Mouse (Mus musculus) forebrain, postnatal 0 days (tissue): Measurements from ENCODE around the gene Glrx. TPM values are rescaled to one million over a fixed set of nuclear protein-coding genes. Genes with fewer than 3 reads are reported as not detected.

ENCODE experiments used
- ATAC-seq: fragments of 200-750 bp; cut with Nextera tagmentation; 2 replicates; pipeline ENCODE4 v1.8.0; 2017; ENCODE audit warnings: mild to moderate bottlenecking, moderate library complexity
- DNase-seq: peaks from one replicate; pipeline ENCODE4 v3.0.0-alpha.2; 2015
- H3K27ac ChIP-seq: fragments of 300-500 bp; sonication (generic); 2 replicates; pipeline ENCODE4 v1.5.1; 2014; ENCODE audit warnings: low read depth, mild to moderate bottlenecking, antibody characterized with exemption, low read length, moderate library complexity, mixed read lengths
- H3K27me3 ChIP-seq: fragments of 300-500 bp; sonication (generic); 2 replicates; pipeline ENCODE4 v1.6.1; 2014; ENCODE audit warnings: mild to moderate bottlenecking, low read length, mixed read lengths; ENCODE audit not compliant: insufficient read depth
- H3K36me3 ChIP-seq: fragments of 300-500 bp; sonication (generic); 2 replicates; pipeline ENCODE4 v1.6.1; 2014; ENCODE audit warnings: mild to moderate bottlenecking, moderate library complexity; ENCODE audit not compliant: insufficient read depth
- H3K4me1 ChIP-seq: fragments of 300-500 bp; sonication (generic); 2 replicates; pipeline ENCODE4 v1.6.1; 2014; ENCODE audit warnings: antibody characterized with exemption; ENCODE audit not compliant: insufficient read depth
- H3K4me2 ChIP-seq: fragments of 300-500 bp; sonication (generic); 2 replicates; pipeline ENCODE4 v1.6.1; 2014; ENCODE audit warnings: low read depth, mild to moderate bottlenecking, moderate library complexity
- H3K4me3 ChIP-seq: fragments of 300-500 bp; sonication (generic); 2 replicates; pipeline ENCODE4 v1.5.1; 2014; ENCODE audit warnings: low read depth, low read length, mixed read lengths
- H3K9ac ChIP-seq: fragments of 300-500 bp; sonication (generic); 2 replicates; pipeline ENCODE4 v1.6.1; 2014; ENCODE audit warnings: mild to moderate bottlenecking
- H3K9me3 ChIP-seq: fragments of 300-500 bp; sonication (generic); 2 replicates; pipeline ENCODE4 v1.6.1; 2016; ENCODE audit warnings: low read length
- CTCF ChIP-seq: sonication (generic); IDR thresholded peaks from 2 replicates; pipeline ENCODE4 v1.5.1; 2016; ENCODE audit warnings: antibody characterized with exemption, control low read depth, low read depth
- WGBS: fragments of 180-500 bp; shearing (Covaris S2); extraction: QIAGEN DNeasy Blood & Tissue Kit; methylation state at CpG from one replicate; pipeline ENCODE4 v1.1.7; 2014; 5-methylcytosine and 5-hydroxymethylcytosine counted together
- polyA plus RNA-seq: library from polyadenylated mRNA; unstranded; fragments of >200 nt; fragmentation: Nextera tagmentation; extraction: Ambion mirVana; gene quantifications from 2 replicates; pipeline ENCODE4 v1.2.1, GENCODE M21; 2015
- total RNA-seq: library from RNA; depleted of rRNA; stranded (reverse); fragments of >200 nt; gene quantifications from 2 replicates; pipeline ENCODE4 v1.2.3, GENCODE M21; 2014

Gene Glrx
- total and polyA plus RNA-seq, 2 experiments from 2014 or later = 53.5 to 60.2 TPM

- no peak for TF ChIP-seq CTCF
- H3K4me2 ChIP-seq = no peak overlapping the region
- WGBS = 92% methylated on average over 8 of the region's 9 CpGs
- ATAC-seq (no peak), DNase-seq (no peak)
- no peaks in the 10 kb centered on the region for H3K27me3 ChIP-seq
- no peak overlapping the region for H3K4me3 ChIP-seq
- H3K27ac ChIP-seq = no peak overlapping the region
- H3K4me1 ChIP-seq = no peaks in the 10 kb centered on the region
- H3K9me3 ChIP-seq = no peaks in the 10 kb centered on the region
- H3K36me3 ChIP-seq = no peaks in the 10 kb centered on the region
- no peak overlapping the region for H3K9ac ChIP-seq
These were observed 16.5 kb upstream of the Glrx start for GRCm38 (mm10) chr13:75823201-75823600.

- ATAC-seq (no peak), DNase-seq (no peak)
- Histone ChIP-seq H3K4me1 (no peaks in the 10 kb centered on the region), H3K27me3 (no peaks in the 10 kb centered on the region), H3K9ac (no peak overlapping the region), H3K4me3 (no peak overlapping the region), H3K36me3 (no peaks in the 10 kb centered on the region), H3K27ac (no peak overlapping the region), H3K4me2 (no peak overlapping the region), H3K9me3 (no peaks in the 10 kb centered on the region)
- WGBS = 83% methylated on average over 5 of the region's 5 CpGs
- TF ChIP-seq CTCF = no peak
These were observed 14.9 kb upstream of the Glrx start for GRCm38 (mm10) chr13:75824611-75825319.

GRCm38 (mm10) chr13:75825388-75825787 is 14.3 kb upstream of the Glrx start:
- DNase-seq = no peak
- no peak for TF ChIP-seq CTCF
- ATAC-seq = no peak

GRCm38 (mm10) chr13:75830708-75831107 is 9.0 kb upstream of the Glrx start:
- H3K27ac ChIP-seq = no peak overlapping the region
- H3K4me1 ChIP-seq = no peaks in the 10 kb centered on the region
- no peaks in the 10 kb centered on the region for H3K27me3 ChIP-seq
- TF ChIP-seq CTCF = no peak
- no peaks in the 10 kb centered on the region for H3K36me3 ChIP-seq
- H3K9me3 ChIP-seq = no peaks in the 10 kb centered on the region
- WGBS = 85% methylated on average over 1 of the region's 1 CpGs
- no peak overlapping the region for H3K9ac ChIP-seq
- no peak overlapping the region for H3K4me3 ChIP-seq
- no peak for ATAC-seq
- DNase-seq = no peak
- H3K4me2 ChIP-seq = no peak overlapping the region

More at GRCm38 (mm10) chr13:75825388-75825787, 14.3 kb upstream of the Glrx start:
- WGBS = 88% methylated on average over 1 of the region's 1 CpGs
- Histone ChIP-seq H3K4me1 (no peaks in the 10 kb centered on the region), H3K9me3 (no peaks in the 10 kb centered on the region), H3K27ac (no peak overlapping the region), H3K36me3 (no peaks in the 10 kb centered on the region), H3K27me3 (no peaks in the 10 kb centered on the region), H3K9ac (no peak overlapping the region), H3K4me3 (no peak overlapping the region), H3K4me2 (no peak overlapping the region)

- TF ChIP-seq CTCF = no peak
- WGBS = 79% methylated on average over 6 of the region's 6 CpGs
- Histone ChIP-seq H3K27ac (no peak overlapping the region), H3K36me3 (no peaks in the 10 kb centered on the region), H3K4me2 (no peak overlapping the region), H3K9me3 (no peaks in the 10 kb centered on the region), H3K9ac (no peak overlapping the region), H3K27me3 (no peaks in the 10 kb centered on the region), H3K4me1 (no peaks in the 10 kb centered on the region), H3K4me3 (no peak overlapping the region)
- ATAC-seq (no peak), DNase-seq (no peak)
These were observed 8.0 kb upstream of the Glrx start for GRCm38 (mm10) chr13:75831710-75832109.

GRCm38 (mm10) chr13:75832697-75833096 is 7.0 kb upstream of the Glrx start:
- TF ChIP-seq CTCF = no peak
- no peak overlapping the region for H3K27ac ChIP-seq

GRCm38 (mm10) chr13:75833499-75833898 is 6.2 kb upstream of the Glrx start:
- H3K9me3 ChIP-seq = no peaks in the 10 kb centered on the region
- no peak overlapping the region for H3K9ac ChIP-seq
- no peak overlapping the region for H3K4me2 ChIP-seq
- no peak overlapping the region for H3K27ac ChIP-seq
- H3K4me3 ChIP-seq = no peak overlapping the region
- DNase-seq (peak; percentile 77), ATAC-seq (peak; percentile 79)
- H3K36me3 ChIP-seq = no peaks in the 10 kb centered on the region
- no peak for TF ChIP-seq CTCF
- no peaks in the 10 kb centered on the region for H3K27me3 ChIP-seq
- H3K4me1 ChIP-seq = no peaks in the 10 kb centered on the region

More at GRCm38 (mm10) chr13:75832697-75833096, 7.0 kb upstream of the Glrx start:
- H3K9ac ChIP-seq = no peak overlapping the region
- no peak overlapping the region for H3K4me2 ChIP-seq
- DNase-seq = no peak
- no peaks in the 10 kb centered on the region for H3K27me3 ChIP-seq
- no peak overlapping the region for H3K4me3 ChIP-seq
- no peaks in the 10 kb centered on the region for H3K36me3 ChIP-seq
- H3K4me1 ChIP-seq = no peaks in the 10 kb centered on the region
- H3K9me3 ChIP-seq = no peaks in the 10 kb centered on the region
- no peak for ATAC-seq
